Mouse (Mus musculus): ENCODE data around the gene Arhgef9. TPM values are rescaled to one million over a fixed set of nuclear protein-coding genes. Genes with fewer than 3 reads are reported as not detected.

Arhgef9 gene
- total RNA-seq, 4 experiments from 2014 or later: 260 to 274 (median 269) TPM

Other genes with a start within 250 kb of the Arhgef9 start
- gene Spin4, start 170.2 kb downstream of the Arhgef9 start, total RNA-seq (2022): under 1 TPM; 0.39 to 0.65 (median 0.54) TPM
- gene Amer1, start 248.0 kb upstream of the Arhgef9 start, total RNA-seq (2022): 1 to 10 TPM; 5.6 to 6.1 (median 5.9) TPM